17 mouse cellular contexts compared by ENCODE assay signal in the genomic region with DNA sequence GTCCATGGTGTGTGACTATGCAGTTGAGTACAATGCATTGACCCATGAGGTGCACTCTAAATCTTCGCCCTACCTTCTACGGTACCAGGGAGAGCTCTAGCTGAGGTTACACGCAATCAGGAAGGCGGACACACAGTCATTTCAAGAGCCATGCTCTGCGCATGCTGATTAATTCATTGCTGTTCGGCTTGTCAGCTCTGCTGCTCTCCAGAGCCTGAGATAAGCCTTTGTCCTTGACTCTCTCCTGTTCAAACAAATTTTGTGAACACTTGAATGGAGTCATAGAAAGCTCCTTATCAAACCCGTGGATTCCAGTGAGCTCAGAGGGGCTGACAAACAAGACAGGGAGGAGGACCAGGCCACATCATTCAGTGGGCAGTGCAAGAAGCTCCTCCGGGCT.
A peak's percentile ranks its signal among the peaks of the same experiment; 100 is the strongest.
DNase-seq lines count a peak whose midpoint lies in the region; ATAC-seq and TF ChIP-seq lines count a peak whose summit lies in the region.
"Had no signal": no experiment of that assay in that cellular context is flagged by ENCODE, and none has a peak within 500 bp of the region (broad histone marks: within the 10 kb centered on the region; RNA-seq: fewer than 3 reads in every experiment).

No protein-coding gene starts in this region.

- no peak for TF ChIP-seq CTCF in CH12.LX (conservative IDR thresholded peaks at IDR 0.05 in 1 of 2, IDR thresholded peaks at IDR 0.05 in 1 of 2; ENCODE audit: low read depth in 2 of 2, low read length in 2 of 2)

- no peak overlapping the region for H3K4me2 ChIP-seq in heart, embryonic 14.5 days (ENCODE audit: low read length)
- H3K4me2 ChIP-seq in lung, embryonic 15.5 days = no peak overlapping the region
- peak overlapping the region; percentile 32; the same call in 1 of the 2 replicates for H3K4me2 ChIP-seq in CH12.LX (ENCODE audit: insufficient read depth, low read depth, poor library complexity, severe bottlenecking)
- H3K4me2 ChIP-seq: hindbrain, embryonic 15.5 days; liver, embryonic 15.5 days; neural tube, embryonic 15.5 days had no signal

- dilution Hi-C loops in CH12.LX (cut with MboI; ENCODE audit: extremely low pct_ligation_motif_present, extremely low pct_unique_long_range_greater_than_20kb, low sequenced_read_pairs) = no loop called here

- no peaks in the 10 kb centered on the region for H3K27me3 ChIP-seq in heart, embryonic 14.5 days (ENCODE audit: control insufficient read depth, insufficient read depth, low read length)
- no peaks in the 10 kb centered on the region for H3K27me3 ChIP-seq in lung, embryonic 15.5 days
- no peaks in the 10 kb centered on the region for H3K27me3 ChIP-seq in CH12.LX (replicated peaks)
- H3K27me3 ChIP-seq: hindbrain, embryonic 15.5 days; liver, embryonic 15.5 days; neural tube, embryonic 15.5 days had no signal

- no peak for TF ChIP-seq EP300 in CH12.LX (IDR thresholded peaks at IDR 0.05; ENCODE audit: low read length)

- no peaks in the 10 kb centered on the region for H3K9me3 ChIP-seq in heart, embryonic 14.5 days (ENCODE audit: control insufficient read depth, low read length)
- H3K9me3 ChIP-seq in lung, embryonic 15.5 days = no peaks in the 10 kb centered on the region
- no peaks in the 10 kb centered on the region for H3K9me3 ChIP-seq in CH12.LX (replicated peaks; ENCODE audit: low read length)
- H3K9me3 ChIP-seq: embryonic facial prominence, embryonic 10.5 days; hindbrain, embryonic 15.5 days; liver, embryonic 15.5 days; megakaryocyte, embryonic 14.5 days; neural tube, embryonic 15.5 days had no signal

- H3K4me3 ChIP-seq in heart, embryonic 14.5 days (ENCODE audit: control insufficient read depth in 1 of 2, insufficient read depth in 1 of 2, low read depth in 1 of 2, low read length in 2 of 2) = no peak overlapping the region
- no peak overlapping the region for H3K4me3 ChIP-seq in lung, embryonic 15.5 days
- H3K4me3 ChIP-seq in CH12.LX (replicated peaks in 1 of 3; ENCODE audit: low read depth in 2 of 3, low read length in 2 of 3, poor library complexity in 1 of 3) = no peak overlapping the region
- H3K4me3 ChIP-seq: embryonic facial prominence, embryonic 10.5 days; hindbrain, embryonic 15.5 days; liver, embryonic 15.5 days; megakaryocyte, embryonic 14.5 days; neural tube, embryonic 15.5 days had no signal

- in situ Hi-C loops in CH12.LX (cut with MboI; ENCODE audit: low pct_ligation_motif_present, low pct_unique_long_range_greater_than_20kb, low sequenced_read_pairs) = no loop called here

- H3K27ac ChIP-seq in heart, embryonic 14.5 days (replicated peaks in 1 of 2; ENCODE audit: control insufficient read depth in 1 of 2, insufficient read depth in 1 of 2, low read depth in 2 of 2, low read length in 2 of 2) = peak overlapping the region; percentile 72 to 91
- H3K27ac ChIP-seq in lung, embryonic 15.5 days = no peak overlapping the region
- no peak overlapping the region for H3K27ac ChIP-seq in CH12.LX (ENCODE audit: insufficient read depth, low read depth)
- H3K27ac ChIP-seq: embryonic facial prominence, embryonic 10.5 days; hindbrain, embryonic 15.5 days; liver, embryonic 15.5 days; neural tube, embryonic 15.5 days had no signal

- H3K79me2 ChIP-seq in CH12.LX (replicated peaks; ENCODE audit: control insufficient read depth, extremely low read depth, insufficient read depth, poor library complexity, severe bottlenecking) = no peaks in the 10 kb centered on the region

- no peak for ATAC-seq in heart, embryonic 14.5 days (ENCODE audit: insufficient number of reproducible peaks, insufficient read depth, low FRiP score, low read depth)
- peak; percentile 29; the same call in 1 of the 2 replicates for ATAC-seq in lung, embryonic 15.5 days (ENCODE audit: borderline replicate concordance, extremely low read depth, low FRiP score, low TSS enrichment)
- ATAC-seq: CD4-positive, CD25-positive, alpha-beta regulatory T cell, adult 4 months; forebrain, embryonic 16.5 days had no signal

- 20% methylated on average over 8 of the region's 8 CpGs for WGBS in heart, embryonic 14.5 days
- WGBS in lung, embryonic 15.5 days = 60% methylated on average over 8 of the region's 8 CpGs

- no peak for TF ChIP-seq POLR2A in CH12.LX (IDR thresholded peaks at IDR 0.05; ENCODE audit: low read depth, low read length)

- no peaks in the 10 kb centered on the region for H3K36me3 ChIP-seq in heart, embryonic 14.5 days (ENCODE audit: control insufficient read depth, insufficient read depth, low read length)
- H3K36me3 ChIP-seq in lung, embryonic 15.5 days = no peaks in the 10 kb centered on the region
- no peaks in the 10 kb centered on the region for H3K36me3 ChIP-seq in CH12.LX (replicated peaks in 1 of 2; ENCODE audit: control insufficient read depth in 1 of 2, insufficient read depth in 1 of 2, low read length in 1 of 2)
- H3K36me3 ChIP-seq: embryonic facial prominence, embryonic 10.5 days; hindbrain, embryonic 15.5 days; liver, embryonic 15.5 days; neural tube, embryonic 15.5 days had no signal

- peak; percentile 29 to 44 for DNase-seq in adrenal gland, adult (ENCODE audit: inconsistent age in 2 of 2, low spot score in 1 of 2)
- DNase-seq in adrenal gland, postnatal 10 days = no peak
- DNase-seq in heart, postnatal 36 days = no peak
- no peak for DNase-seq in lung, postnatal 10 days
- peak; percentile 35 for DNase-seq in CH12.LX (ENCODE audit: extremely low read depth)
- DNase-seq in left cerebral cortex, postnatal 10 days (ENCODE audit: extremely low spot score in 1 of 2, low spot score in 2 of 2) = no peak
- DNase-seq: kidney, adult 8-10 months; layer of hippocampus, adult 9-11 months had no signal

- peaks cover 27 to 36% of the 10 kb centered on the region in 2 experiments for H3K4me1 ChIP-seq in heart, embryonic 14.5 days (ENCODE audit: control insufficient read depth in 2 of 2, insufficient read depth in 2 of 2, low read length in 2 of 2)
- H3K4me1 ChIP-seq in lung, embryonic 15.5 days = peaks cover 19% of the 10 kb centered on the region
- H3K4me1 ChIP-seq in CH12.LX (ENCODE audit: control insufficient read depth in 1 of 2, insufficient read depth in 2 of 2) = peaks cover 2 to 15% of the 10 kb centered on the region in 2 experiments; a peak in 3 of 4 replicates
- H3K4me1 ChIP-seq: liver, embryonic 15.5 days had no signal

- intact Hi-C loops in heart, postnatal 36 days (cut with DNase I) = no loop called here
- intact Hi-C loops in left cerebral cortex, postnatal 10 days (cut with DNase I) = no loop called here

- no peak overlapping the region for H3K9ac ChIP-seq in heart, embryonic 14.5 days (ENCODE audit: low read length)
- no peak overlapping the region for H3K9ac ChIP-seq in lung, embryonic 15.5 days
- no peak overlapping the region for H3K9ac ChIP-seq in CH12.LX (ENCODE audit: insufficient read depth, low read depth)
- H3K9ac ChIP-seq: hindbrain, embryonic 15.5 days; liver, embryonic 15.5 days; neural tube, embryonic 15.5 days had no signal

- no peak for TF ChIP-seq RAD21 in CH12.LX (IDR thresholded peaks at IDR 0.05; ENCODE audit: low read depth, low read length)

TF ChIP-seq in CH12.LX, 34 proteins besides CTCF, POLR2A, EP300 and RAD21:
- TF ChIP-seq E2F4 (IDR thresholded peaks at IDR 0.05; ENCODE audit: insufficient replicate concordance, low read depth, low read length) (no peak), IRF4 (IDR thresholded peaks at IDR 0.05; ENCODE audit: low read depth, low read length) (peak; percentile 64), NRF1 (IDR thresholded peaks at IDR 0.05; ENCODE audit: low read depth, low read length) (peak; percentile 67), USF2 (conservative IDR thresholded peaks at IDR 0.05; ENCODE audit: low read depth, low read length) (no peak), JUN (IDR thresholded peaks at IDR 0.05; ENCODE audit: insufficient read depth, low read depth, low read length) (peak; percentile 35; the same call in 1 of the 2 replicates), JUND (conservative IDR thresholded peaks at IDR 0.05; ENCODE audit: low read depth, low read length) (peak; percentile 64; the same call in 1 of the 2 replicates)
TF ChIP-seq in CH12.LX: peak in this region for 4.

Comparison
In these comparisons a context has a peak if more than half of its experiments do, and no peak if none do; other contexts are left out.
1. DNase-seq: peak in adrenal gland, adult (2 of 2) and CH12.LX (single experiment); none in adrenal gland, postnatal 10 days (single experiment), heart, postnatal 36 days (0 of 2), lung, postnatal 10 days (single experiment) and left cerebral cortex, postnatal 10 days (0 of 2).
2. H3K27ac ChIP-seq: peak in heart, embryonic 14.5 days (2 of 2); none in lung, embryonic 15.5 days (single experiment) and CH12.LX (single experiment).